Mouse (Mus musculus) 3T3-L1 (cell line): ENCODE measurements around the gene Tns4.
A peak's percentile ranks its signal among the peaks of the same experiment; 100 is the strongest.

ENCODE experiments used
- DNase-seq: peaks from one replicate; pipeline ENCODE4 v3.0.0-alpha.2; 2015; ENCODE audit warnings: low read depth, low spot score

Gene Tns4

GRCm38 (mm10) chr11:99089077-99089601 is at the start of gene Tns4:
Tns4 (minus strand) TSS chr11:99089306.
- no peak for DNase-seq

GRCm38 (mm10) chr11:99137385-99137784 is 48.3 kb upstream of the Tns4 start:
- no peak for DNase-seq

GRCm38 (mm10) chr11:99136961-99137360 is 47.9 kb upstream of the Tns4 start:
- DNase-seq = no peak

GRCm38 (mm10) chr11:99136361-99136760 is 47.3 kb upstream of the Tns4 start:
- DNase-seq = no peak

GRCm38 (mm10) chr11:99135047-99135440 is 45.9 kb upstream of the Tns4 start:
- DNase-seq = no peak

- no peak for DNase-seq
Measured at GRCm38 (mm10) chr11:99134266-99135046, 45.4 kb upstream of the Tns4 start.

GRCm38 (mm10) chr11:99133285-99133897 is 44.3 kb upstream of the Tns4 start:
- DNase-seq = no peak

- DNase-seq = no peak
Measured at GRCm38 (mm10) chr11:99132091-99132730, 43.1 kb upstream of the Tns4 start.

GRCm38 (mm10) chr11:99131463-99131840 is 42.3 kb upstream of the Tns4 start:
- DNase-seq = no peak

- no peak for DNase-seq
Measured at GRCm38 (mm10) chr11:99130736-99131462, 41.8 kb upstream of the Tns4 start.

- DNase-seq = no peak
Measured at GRCm38 (mm10) chr11:99129287-99129686, 40.2 kb upstream of the Tns4 start.

- no peak for DNase-seq
Measured at GRCm38 (mm10) chr11:99127785-99128682, 38.9 kb upstream of the Tns4 start.

GRCm38 (mm10) chr11:99126482-99127253 is 37.6 kb upstream of the Tns4 start:
- no peak for DNase-seq

GRCm38 (mm10) chr11:99124635-99125029 is 35.5 kb upstream of the Tns4 start:
- DNase-seq = peak; percentile 68

GRCm38 (mm10) chr11:99123977-99124634 is 35.0 kb upstream of the Tns4 start:
- peak; percentile 91 for DNase-seq

- no peak for DNase-seq
Measured at GRCm38 (mm10) chr11:99122703-99123102, 33.6 kb upstream of the Tns4 start.

- no peak for DNase-seq
Measured at GRCm38 (mm10) chr11:99121218-99121631, 32.1 kb upstream of the Tns4 start.

- DNase-seq = no peak
Measured at GRCm38 (mm10) chr11:99120524-99121217, 31.6 kb upstream of the Tns4 start.

GRCm38 (mm10) chr11:99118963-99119362 is 29.9 kb upstream of the Tns4 start:
- DNase-seq = no peak
